Mouse (Mus musculus) left cerebral cortex, adult 2 months (tissue): ENCODE measurements around the gene Bst1. TPM values are rescaled to one million over a fixed set of nuclear protein-coding genes. Genes with fewer than 3 reads are reported as not detected.

ENCODE experiments used
- DNase-seq, 2 experiments: peaks; one replicate each; pipeline ENCODE4 v3.0.0; 2021 to 2022; ENCODE audit warnings: low spot score in 2 of 2, mixed read lengths in 1 of 2; ENCODE audit errors: extremely low spot score in 1 of 2
- H3K27ac ChIP-seq: fragments of 200-600 bp; 2 replicates; pipeline ENCODE4 v1.8.1; 2022
- H3K4me3 ChIP-seq: fragments of 200-600 bp; 2 replicates; pipeline ENCODE4 v1.8.1; 2022
- CTCF ChIP-seq: fragments of 200-600 bp; IDR thresholded peaks from 2 replicates; pipeline ENCODE4 v1.8.1; 2022; ENCODE audit warnings: antibody characterized with exemption, mild to moderate bottlenecking, moderate library complexity
- intact Hi-C: fragments of 180-260 bp; cut with DNase I; formaldehyde crosslinking; loops from one replicate; pipeline ENCODE4 v1.15.1; 2025
- total RNA-seq, 2 experiments: library from RNA; stranded (reverse); gene quantifications; 2 replicates each; pipeline ENCODE4 v1.2.3; 2021

Bst1 gene
- total RNA-seq, 2 experiments from 2014 or later: not detected

GRCm38 (mm10) chr5:43865316-43865715 lies 46.6 kb downstream of the Bst1 start:
- intact Hi-C loops: no loop called here
- Histone ChIP-seq H3K4me3 (no peak overlapping the region), H3K27ac (no peak overlapping the region)
- no peak for TF ChIP-seq CTCF
- no peak for DNase-seq

DNA sequence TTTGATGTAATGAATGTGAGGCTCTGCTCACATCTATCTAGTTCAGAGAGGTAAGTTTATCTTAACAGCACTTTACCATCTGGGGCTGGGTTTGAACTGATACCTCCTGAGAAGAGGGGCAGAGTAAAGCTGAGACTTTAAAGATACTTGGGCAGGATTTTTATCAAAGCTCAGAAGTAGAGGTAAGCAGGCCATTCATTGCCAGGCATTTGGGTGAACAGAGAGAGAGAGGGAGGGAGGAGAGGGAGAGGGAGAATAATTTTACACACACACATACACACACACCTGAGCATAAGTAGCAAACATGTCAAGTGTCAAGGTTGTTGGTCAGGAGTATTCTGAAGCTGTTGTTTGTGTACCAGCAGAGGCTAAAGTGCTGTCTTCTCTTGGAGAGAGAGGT lies 49.6 kb downstream of the Bst1 start, which contains the start of gene Cd38:
Gene Cd38, plus strand, starts transcription at position 301 of the 400 bp plus-strand sequence.
- intact Hi-C loops: no loop called here
- H3K27ac ChIP-seq: peak within 1 kb of the TSS; percentile 63

DNA sequence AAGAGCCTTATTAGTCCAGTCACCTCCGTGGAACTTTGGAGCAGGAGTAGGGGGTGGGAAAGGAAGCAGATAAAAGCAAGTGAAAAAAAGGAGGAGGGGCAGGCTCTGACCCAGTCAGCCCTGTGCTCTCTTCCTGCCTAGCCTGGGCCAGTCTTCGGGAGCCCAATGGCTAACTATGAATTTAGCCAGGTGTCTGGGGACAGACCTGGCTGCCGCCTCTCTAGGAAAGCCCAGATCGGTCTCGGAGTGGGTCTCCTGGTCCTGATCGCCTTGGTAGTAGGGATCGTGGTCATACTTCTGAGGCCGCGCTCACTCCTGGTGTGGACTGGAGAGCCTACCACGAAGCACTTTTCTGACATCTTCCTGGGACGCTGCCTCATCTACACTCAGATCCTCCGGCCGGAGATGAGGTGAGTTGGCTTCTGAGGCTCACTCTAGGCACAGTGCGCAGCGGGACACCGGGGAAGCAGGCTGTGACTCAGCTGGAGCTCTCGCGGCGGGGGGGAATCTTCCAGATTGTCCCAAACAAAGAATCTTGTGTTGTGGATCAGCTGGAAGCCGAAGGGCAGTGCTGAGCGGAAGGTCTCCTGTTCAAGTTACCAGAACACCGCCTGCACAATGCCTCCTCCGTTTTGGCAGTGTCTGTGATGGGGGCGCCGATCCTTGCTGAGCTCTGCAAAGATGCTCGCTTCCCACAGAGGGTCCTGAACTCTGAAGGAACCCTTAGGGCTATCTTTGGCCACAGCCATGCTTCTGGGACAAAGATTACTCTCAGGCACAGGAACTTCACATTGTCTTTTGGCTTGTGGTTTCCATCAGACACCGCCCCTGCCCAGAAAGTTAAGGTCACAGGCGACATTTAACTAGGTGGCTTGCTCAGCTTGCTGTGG lies 50.3 kb downstream of the Bst1 start:
- intact Hi-C loops: no loop called here
- peak overlapping the region; percentile 63 for H3K27ac ChIP-seq

More for the DNA sequence above, 49.6 kb downstream of the Bst1 start, which contains the start of gene Cd38:
- no peak for DNase-seq
- peak within 1 kb of the TSS; percentile 43 for H3K4me3 ChIP-seq
- no peak for TF ChIP-seq CTCF

GRCm38 (mm10) chr5:43871845-43872244 lies 53.2 kb downstream of the Bst1 start:
- no peak for TF ChIP-seq CTCF
- H3K4me3 ChIP-seq: no peak overlapping the region
- no peak for DNase-seq
- intact Hi-C loops: no loop called here
- no peak overlapping the region for H3K27ac ChIP-seq

More for the DNA sequence above, 50.3 kb downstream of the Bst1 start:
- peak; percentile 20 to 22 for DNase-seq
- no peak for TF ChIP-seq CTCF
- peak overlapping the region; percentile 43 for H3K4me3 ChIP-seq

DNA sequence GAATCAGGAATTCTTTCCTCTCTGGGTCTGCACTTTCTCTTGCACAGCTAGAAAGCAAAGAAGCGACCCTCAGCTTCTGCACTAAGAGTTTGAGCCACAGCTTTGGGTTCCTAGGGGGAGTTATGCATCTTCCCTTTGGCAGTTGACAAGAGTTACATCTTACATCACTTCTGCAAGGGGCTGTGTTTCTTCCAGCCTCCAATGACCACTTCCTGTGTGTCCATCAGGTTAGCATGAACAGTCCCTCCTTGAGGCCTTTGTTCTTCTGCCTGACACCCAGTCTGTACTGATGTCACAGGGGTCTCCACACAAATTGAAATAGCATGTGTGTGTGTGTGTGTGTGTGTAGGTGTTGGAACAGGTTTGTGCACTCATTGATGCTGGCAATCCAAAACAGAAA lies 54.0 kb downstream of the Bst1 start:
- no peak overlapping the region for H3K4me3 ChIP-seq
- TF ChIP-seq CTCF: no peak
- no peak for DNase-seq
- intact Hi-C loops: no loop called here
- H3K27ac ChIP-seq: no peak overlapping the region

GRCm38 (mm10) chr5:43882034-43882433 lies 63.3 kb downstream of the Bst1 start:
- no peak for DNase-seq
- Histone ChIP-seq H3K4me3 (no peak overlapping the region), H3K27ac (no peak overlapping the region)
- TF ChIP-seq CTCF: no peak
- intact Hi-C loops: no loop called here

DNA sequence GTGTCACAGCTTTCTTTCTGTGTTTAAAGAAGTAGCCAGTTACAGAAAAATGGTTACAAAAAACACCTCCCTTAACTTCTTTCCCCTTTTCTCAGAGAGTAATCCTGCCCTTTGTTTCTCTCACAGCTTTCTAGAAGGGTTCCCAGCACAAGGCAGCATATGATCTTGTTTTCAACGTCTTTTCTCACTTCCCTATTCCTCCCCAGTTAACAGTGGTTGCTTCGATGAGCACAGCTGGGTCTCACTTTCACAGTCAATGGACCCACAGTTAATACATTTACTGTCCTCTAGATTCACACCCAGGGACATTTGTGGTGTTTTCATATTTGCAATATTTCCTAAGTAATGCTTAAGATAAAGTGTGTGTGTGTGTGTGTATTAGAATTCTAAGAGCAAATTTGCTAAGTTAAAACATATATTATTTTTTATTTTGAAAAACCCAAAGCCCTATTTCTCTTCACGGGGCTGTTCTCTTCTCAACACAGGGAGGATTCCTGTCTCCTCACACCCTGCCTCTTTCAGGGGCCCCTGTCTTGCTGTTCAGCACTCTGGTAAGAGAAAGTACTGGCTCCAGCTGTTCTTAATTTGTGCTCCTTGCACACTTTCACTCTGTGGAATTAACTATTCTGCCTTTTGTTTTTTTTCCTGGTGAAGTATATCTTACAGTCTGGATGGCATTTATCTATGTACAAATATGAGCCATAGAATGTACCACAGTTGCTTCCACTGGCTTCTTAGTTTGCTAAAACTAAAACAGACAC lies 66.6 kb downstream of the Bst1 start:
- no peak for TF ChIP-seq CTCF
- intact Hi-C loops: no loop called here
- no peak overlapping the region for H3K27ac ChIP-seq
- H3K4me3 ChIP-seq: no peak overlapping the region
- no peak for DNase-seq

- H3K27ac ChIP-seq: no peak overlapping the region
- intact Hi-C loops: loop anchor here (5.0 to 10.0 kb wide), 5 partner anchors 50 to 1542 kb away; no protein-coding TSS in a partner anchor
- DNase-seq: peak; percentile 29 to 38
- TF ChIP-seq CTCF: peak; percentile 74
- H3K4me3 ChIP-seq: no peak overlapping the region
Observed at GRCm38 (mm10) chr5:43892386-43892785, 73.7 kb downstream of the Bst1 start.

Other genes starting within 250 kb of the Bst1 start
- 10 to 100 TPM; 17.6 to 19.9 TPM for gene Cc2d2a, start 156.5 kb upstream of the Bst1 start, total RNA-seq
- gene Fbxl5, start 2.8 kb downstream of the Bst1 start, total RNA-seq: 10 to 100 TPM; 85.3 to 92.2 TPM
- 1 to 10 TPM; 1.2 to 2.2 TPM for gene Cd38, start 49.7 kb downstream of the Bst1 start, total RNA-seq
- 10 to 100 TPM in 1 of 2 experiments, 1 to 10 TPM in 1; 9.8 to 11.0 TPM for gene Gm7879, start 94.3 kb downstream of the Bst1 start, total RNA-seq
- gene Fgfbp1, start 162.9 kb downstream of the Bst1 start, total RNA-seq: 1 to 10 TPM; 2.4 to 4.8 TPM